Mouse (Mus musculus): ENCODE measurements around the gene Tbx6.

DNA sequence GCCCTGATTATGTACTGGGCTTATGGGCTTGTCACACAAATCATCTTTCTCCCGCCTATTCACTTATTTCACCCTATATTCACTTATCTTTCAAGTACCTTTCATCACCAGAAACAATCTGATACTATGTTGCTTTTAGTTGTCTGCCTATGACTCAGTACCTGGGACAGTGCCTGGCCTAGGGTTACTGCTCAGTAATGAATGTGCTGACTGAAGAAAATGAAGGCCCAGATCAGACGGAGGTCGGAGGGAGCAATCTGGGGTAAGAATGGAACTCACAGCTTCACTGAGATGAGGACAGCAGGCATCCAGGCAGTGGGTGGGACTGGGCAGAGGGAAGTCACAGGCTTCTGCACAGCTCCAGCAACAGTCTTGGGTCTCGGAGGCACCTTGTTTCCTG lies 26.1 kb downstream of the Tbx6 start:
- TF ChIP-seq CTCF (IDR thresholded peaks at IDR 0.05; ENCODE audit: low read depth, low read length) (no peak), EP300 (IDR thresholded peaks at IDR 0.05; ENCODE audit: insufficient read depth, low read depth, low read length) (no peak)

Data from ES-Bruce4 (cell line).